Mouse (Mus musculus) T-helper 2 cell (primary cell): ENCODE data around the gene Adam10.

Experiments used
- in situ Hi-C: fragments of 300-600 bp; cut with MboI, MseI; formaldehyde crosslinking; loops from one replicate; pipeline ENCODE4 v1.15.1; 2025; ENCODE audit warnings: high pct_unique_total_duplicates

Gene Adam10

DNA sequence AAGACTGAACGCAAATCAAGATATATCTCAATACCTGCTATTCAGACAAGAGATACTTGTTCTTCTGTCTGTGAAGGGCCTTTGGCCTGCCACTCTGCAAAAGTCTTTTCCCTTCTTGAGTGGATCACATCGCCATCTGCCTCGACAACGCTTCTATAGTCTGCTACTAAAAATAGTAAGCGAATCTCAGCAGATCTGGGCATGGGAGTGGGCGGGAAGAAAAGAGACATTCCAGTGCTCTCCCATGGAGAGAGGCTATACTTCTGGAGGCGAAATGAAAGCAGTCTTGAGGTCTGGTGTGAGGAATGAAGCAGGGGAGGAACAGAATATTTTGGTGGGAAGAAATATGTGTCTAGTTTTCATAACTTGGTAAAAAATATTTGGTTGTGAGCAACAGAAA lies 109.9 kb downstream of the Adam10 start:
- in situ Hi-C loops = no loop called here

- in situ Hi-C loops = no loop called here
Measured at GRCm38 (mm10) chr9:70790621-70791020, 111.8 kb downstream of the Adam10 start.

DNA sequence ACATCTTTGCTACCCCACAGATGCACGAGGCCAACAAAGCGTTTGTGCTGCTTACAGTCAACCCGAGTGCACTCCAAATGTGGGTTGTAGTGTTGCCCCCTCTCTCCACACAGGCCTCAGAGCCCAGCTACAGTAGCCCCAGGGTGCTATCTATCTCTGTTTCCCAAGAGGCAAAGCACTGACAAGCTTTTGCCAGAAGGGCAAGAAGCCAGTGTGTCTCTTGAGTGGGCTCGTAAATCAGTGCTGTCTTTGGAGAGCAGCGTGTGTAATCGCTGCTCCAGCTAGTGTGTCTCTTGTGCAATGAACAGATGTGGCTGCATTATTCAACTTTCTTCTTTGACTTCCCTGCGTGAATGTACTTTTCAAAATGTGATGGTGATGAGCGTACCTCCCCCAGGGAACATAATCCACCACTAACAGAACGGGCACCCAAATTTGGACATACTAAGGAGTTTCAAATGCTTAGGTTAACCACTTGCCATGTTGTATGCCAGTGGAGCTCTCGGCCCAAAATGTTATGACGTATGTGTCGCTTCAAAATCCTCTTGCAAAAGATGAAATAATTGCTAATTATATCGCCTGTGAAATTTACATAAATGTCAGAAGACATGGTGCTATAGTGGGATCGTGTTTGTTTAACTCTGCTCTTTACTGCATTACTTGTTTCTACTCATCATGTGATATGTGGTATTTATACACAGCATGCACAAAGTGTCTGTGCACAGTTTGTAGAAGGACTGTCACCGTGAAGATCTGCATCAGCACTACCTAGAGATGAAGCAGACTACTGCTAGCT lies 116.0 kb downstream of the Adam10 start:
- in situ Hi-C loops = no loop called here

- in situ Hi-C loops = no loop called here
Measured at GRCm38 (mm10) chr9:70795439-70795757, 116.6 kb downstream of the Adam10 start.

DNA sequence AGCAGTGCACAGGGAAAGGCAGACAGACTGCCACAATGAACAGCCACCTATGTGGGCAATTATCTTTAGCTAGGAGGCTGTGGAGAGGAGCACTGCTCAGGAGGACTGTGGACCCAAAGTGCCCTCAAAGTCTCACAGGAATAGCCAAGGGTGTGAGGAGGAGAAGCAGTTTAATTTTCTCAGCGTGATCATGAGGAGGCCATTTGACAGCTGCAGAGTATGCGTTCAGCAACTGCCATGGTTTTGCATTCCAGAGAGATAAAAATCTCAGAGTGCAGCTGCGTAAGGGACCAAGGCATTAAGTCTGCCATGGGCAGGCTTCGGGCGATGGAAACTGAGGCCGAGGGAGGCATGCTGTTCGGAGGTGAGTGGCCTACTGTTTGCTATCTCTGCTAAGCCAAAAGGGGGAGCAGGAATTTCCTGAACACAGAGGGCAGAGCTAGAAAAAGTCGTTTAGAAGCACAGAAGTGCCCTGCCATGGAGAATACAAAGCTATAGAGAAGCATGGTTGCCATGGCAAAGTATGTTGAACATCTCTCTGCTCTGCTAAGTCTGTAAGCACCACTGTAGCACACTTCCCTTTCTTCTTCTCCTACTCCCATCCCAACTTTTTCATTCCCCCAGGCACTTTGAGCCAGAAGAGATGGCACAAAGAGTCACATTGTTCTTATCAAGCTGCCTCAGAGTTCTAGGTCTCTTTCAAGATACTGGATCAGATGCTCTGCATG lies 122.0 kb downstream of the Adam10 start:
- in situ Hi-C loops = no loop called here

- in situ Hi-C loops = no loop called here
Measured at GRCm38 (mm10) chr9:70801761-70802160, 123.0 kb downstream of the Adam10 start.

GRCm38 (mm10) chr9:70802816-70803215 lies 124.0 kb downstream of the Adam10 start:
- in situ Hi-C loops = no loop called here

- in situ Hi-C loops = no loop called here
Measured at GRCm38 (mm10) chr9:70806069-70806468, 127.3 kb downstream of the Adam10 start.

- in situ Hi-C loops = no loop called here
Measured at GRCm38 (mm10) chr9:70807714-70808113, 128.9 kb downstream of the Adam10 start.

DNA sequence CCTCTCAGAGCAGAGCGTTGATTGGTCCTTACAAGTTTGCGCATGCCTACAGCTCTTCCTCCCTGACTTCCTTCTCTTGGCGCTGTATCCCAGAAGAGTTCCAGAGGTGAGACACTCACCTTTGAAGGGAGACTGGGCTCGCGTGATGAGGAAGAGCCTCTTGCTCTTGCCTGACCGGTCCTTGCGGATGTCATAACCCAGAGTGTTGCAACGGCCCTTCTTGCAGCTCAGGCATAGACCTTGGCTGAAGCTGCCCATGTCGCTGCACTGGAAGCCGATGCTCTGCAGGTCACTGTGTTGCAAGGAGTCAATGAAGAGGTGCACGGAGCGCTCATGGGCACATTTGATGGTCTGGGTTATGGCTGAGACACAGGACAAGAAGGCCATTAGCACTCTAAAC lies 133.8 kb downstream of the Adam10 start:
- in situ Hi-C loops = no loop called here

DNA sequence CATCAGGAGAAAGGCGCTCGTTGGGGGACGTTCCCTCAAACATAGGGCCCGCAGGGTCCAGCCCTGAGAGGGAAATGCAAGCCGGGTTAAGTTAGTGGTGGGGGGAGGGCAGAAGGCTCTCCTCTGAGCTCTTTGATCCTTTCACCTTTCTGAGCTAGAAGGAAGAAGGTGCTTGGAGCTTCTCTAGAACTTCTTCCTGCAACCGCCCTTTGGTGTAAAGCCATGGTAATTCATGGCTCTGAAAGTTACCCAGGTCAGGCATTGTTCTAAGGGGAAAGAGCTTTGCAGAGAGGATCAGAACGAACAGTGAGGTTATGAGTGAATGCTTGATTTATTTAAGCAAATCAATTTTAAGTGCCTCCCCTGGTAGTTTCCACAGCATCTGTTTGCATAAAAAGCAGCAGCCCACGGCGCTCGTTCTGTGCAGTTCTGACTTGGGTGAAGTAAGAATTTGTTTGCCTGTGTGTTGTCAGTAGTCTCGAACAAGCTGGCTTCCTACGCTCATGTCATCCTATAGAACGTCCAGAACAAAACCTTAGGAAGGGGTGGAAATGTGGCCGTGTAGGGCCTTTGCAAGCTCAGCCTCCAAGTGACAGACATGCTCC lies 138.0 kb downstream of the Adam10 start:
- in situ Hi-C loops = no loop called here

DNA sequence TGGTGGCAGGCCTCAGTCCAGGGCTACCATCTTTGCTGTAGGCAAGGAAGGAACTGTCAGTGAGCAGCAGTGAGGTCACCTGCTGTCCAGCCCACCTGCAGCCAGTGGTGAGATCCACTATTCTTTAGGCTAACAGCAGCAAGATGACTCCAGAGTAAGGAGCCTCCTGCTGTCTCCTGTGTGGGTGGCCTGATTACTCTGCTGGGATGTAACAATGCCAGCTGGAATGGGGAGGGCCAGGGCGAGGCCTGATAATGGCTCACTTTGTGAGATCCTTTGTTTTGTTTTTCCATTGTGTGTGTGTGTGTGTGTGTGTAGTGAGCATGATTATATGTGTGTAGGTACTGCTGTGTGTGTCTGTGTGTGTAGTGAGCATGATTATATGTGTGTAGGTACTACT lies 138.6 kb downstream of the Adam10 start:
- in situ Hi-C loops = no loop called here

- in situ Hi-C loops = no loop called here
Measured at GRCm38 (mm10) chr9:70818739-70819138, 139.9 kb downstream of the Adam10 start.

DNA sequence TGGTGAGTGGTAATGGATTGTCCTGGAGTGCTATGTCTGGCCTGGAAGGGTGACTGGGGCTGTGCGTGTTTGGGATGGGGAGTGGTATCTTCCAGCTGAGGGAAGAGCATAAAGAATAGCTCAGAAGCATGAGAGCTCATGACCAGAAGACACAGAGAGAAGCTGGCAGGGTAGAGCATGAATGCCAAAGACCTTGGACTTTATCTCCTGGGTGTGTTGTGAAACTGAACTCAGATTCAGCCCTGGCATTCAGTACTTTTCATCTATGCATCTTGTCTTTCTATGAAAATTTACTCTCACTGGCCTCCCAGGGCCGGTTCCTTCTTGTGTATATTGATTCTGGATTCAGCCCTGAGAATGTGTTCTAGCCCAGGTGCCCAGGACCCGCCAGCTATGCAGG lies 145.3 kb downstream of the Adam10 start:
- in situ Hi-C loops = no loop called here

- in situ Hi-C loops = no loop called here
Measured at GRCm38 (mm10) chr9:70827911-70828310, 149.1 kb downstream of the Adam10 start.
